Mouse (Mus musculus) gastrocnemius, postnatal 10 days (tissue): ENCODE data around the gene Tmem251. TPM values are rescaled to one million over a fixed set of nuclear protein-coding genes. Genes with fewer than 3 reads are reported as not detected.
A peak's percentile ranks its signal among the peaks of the same experiment; 100 is the strongest.

Experiments used
- DNase-seq: peaks from one replicate; pipeline ENCODE4 v3.0.0; 2021; ENCODE audit warnings: mixed read lengths
- total RNA-seq, 2 experiments: library from RNA; stranded (reverse); gene quantifications; 2 replicates each; pipeline ENCODE4 v1.2.3; 2021

Gene Tmem251
- total RNA-seq, 2 experiments from 2014 or later = 2.3 to 2.7 TPM

GRCm38 (mm10) chr12:102709896-102710295 is 33.7 kb upstream of the Tmem251 start:
- DNase-seq = no peak

GRCm38 (mm10) chr12:102710851-102711375 is 32.6 kb upstream of the Tmem251 start:
- DNase-seq = no peak

GRCm38 (mm10) chr12:102713153-102713865 is 30.3 kb upstream of the Tmem251 start:
- no peak for DNase-seq

- DNase-seq = no peak
Measured at GRCm38 (mm10) chr12:102714116-102714515, 29.4 kb upstream of the Tmem251 start.

- DNase-seq = no peak
Measured at GRCm38 (mm10) chr12:102714654-102715395, 28.7 kb upstream of the Tmem251 start.

GRCm38 (mm10) chr12:102719552-102720315 is 23.8 kb upstream of the Tmem251 start:
- DNase-seq = peak; percentile 29

- DNase-seq = no peak
Measured at GRCm38 (mm10) chr12:102722451-102722850, 21.1 kb upstream of the Tmem251 start.

GRCm38 (mm10) chr12:102722966-102723365 is 20.6 kb upstream of the Tmem251 start:
- no peak for DNase-seq

- no peak for DNase-seq
Measured at GRCm38 (mm10) chr12:102723861-102724260, 19.7 kb upstream of the Tmem251 start.

GRCm38 (mm10) chr12:102725146-102725545 is 18.4 kb upstream of the Tmem251 start:
- no peak for DNase-seq

GRCm38 (mm10) chr12:102725761-102726175 is 17.8 kb upstream of the Tmem251 start:
- no peak for DNase-seq

- peak; percentile 26 for DNase-seq
Measured at GRCm38 (mm10) chr12:102729855-102730797, 13.4 kb upstream of the Tmem251 start.

GRCm38 (mm10) chr12:102730798-102731619 is 12.6 kb upstream of the Tmem251 start:
- no peak for DNase-seq

GRCm38 (mm10) chr12:102733381-102733780 is 10.2 kb upstream of the Tmem251 start:
- peak; percentile 69 for DNase-seq

- DNase-seq = no peak
Measured at GRCm38 (mm10) chr12:102739096-102739495, 4.5 kb upstream of the Tmem251 start.

GRCm38 (mm10) chr12:102740285-102740684 is 3.3 kb upstream of the Tmem251 start:
- DNase-seq = no peak

GRCm38 (mm10) chr12:102742056-102742455 is 1.5 kb upstream of the Tmem251 start:
- DNase-seq = no peak

GRCm38 (mm10) chr12:102743036-102743588 is 450 bp upstream of the Tmem251 start:
- no peak for DNase-seq

- DNase-seq = no peak
Measured at GRCm38 (mm10) chr12:102744839-102745238, 1.3 kb downstream of the Tmem251 start.

GRCm38 (mm10) chr12:102748256-102748655 is 4.7 kb downstream of the Tmem251 start:
- DNase-seq = no peak
